Mouse (Mus musculus): Measurements from ENCODE around the gene BC005537.
"Not testable (repeated sequence)": the region's sequence is repeated elsewhere in the genome, so short reads cannot be mapped to it uniquely, and the experiment has no call there.

Gene BC005537

DNA sequence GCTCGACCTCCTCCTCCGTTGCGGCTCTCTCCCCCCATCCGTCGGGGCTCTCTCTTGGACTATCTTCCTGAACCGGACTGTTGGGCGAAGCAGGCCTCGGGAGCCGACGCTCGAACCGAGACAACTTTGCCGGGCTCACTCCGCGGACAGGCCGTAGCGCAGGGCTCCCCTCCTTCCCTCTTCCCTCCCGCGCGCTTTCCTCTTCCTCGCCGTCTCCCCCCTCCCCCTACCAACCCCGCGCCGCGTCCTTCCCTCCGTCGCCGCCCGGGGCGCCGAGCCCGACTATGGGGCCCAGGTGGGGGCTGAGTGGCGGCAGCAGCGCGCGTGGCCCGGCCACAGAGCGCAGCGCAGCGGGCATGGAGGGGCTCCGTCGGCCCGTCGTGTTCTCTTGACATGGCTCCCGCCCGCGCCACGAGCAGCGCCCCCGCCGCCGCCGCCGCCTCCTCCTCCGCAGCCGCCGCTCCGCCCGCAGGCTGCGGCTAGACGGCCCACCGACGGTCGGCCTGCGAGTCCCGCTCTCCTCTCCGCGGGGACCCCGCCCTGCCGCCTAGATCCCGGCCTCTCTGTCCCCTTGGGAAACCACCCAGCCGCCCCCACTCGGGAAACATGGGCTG lies at the start of gene BC005537:
BC005537 (plus strand) TSS at position 350 of the 614 bp plus-strand sequence.
- DNase-seq, result peak; percentile 80

DNA sequence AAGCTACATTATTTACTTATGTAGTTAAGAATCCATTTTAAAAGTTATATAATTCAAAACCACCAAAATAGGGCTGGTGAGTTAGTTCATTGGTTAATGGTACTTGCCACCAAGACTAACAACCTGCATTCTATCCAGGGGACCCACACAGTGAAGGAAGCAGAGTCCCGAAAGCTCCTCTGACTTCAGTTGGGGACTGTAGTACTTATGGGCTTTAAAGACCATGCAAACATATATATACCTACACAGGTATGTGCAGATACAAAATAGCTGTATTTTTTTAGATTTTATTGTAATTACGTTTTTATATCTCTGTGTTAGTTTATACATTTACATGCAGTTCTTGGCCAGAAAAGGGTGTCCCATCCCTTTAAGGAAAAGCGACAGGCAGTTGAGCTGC lies 44.7 kb upstream of the BC005537 start:
- no peak for DNase-seq

DNA sequence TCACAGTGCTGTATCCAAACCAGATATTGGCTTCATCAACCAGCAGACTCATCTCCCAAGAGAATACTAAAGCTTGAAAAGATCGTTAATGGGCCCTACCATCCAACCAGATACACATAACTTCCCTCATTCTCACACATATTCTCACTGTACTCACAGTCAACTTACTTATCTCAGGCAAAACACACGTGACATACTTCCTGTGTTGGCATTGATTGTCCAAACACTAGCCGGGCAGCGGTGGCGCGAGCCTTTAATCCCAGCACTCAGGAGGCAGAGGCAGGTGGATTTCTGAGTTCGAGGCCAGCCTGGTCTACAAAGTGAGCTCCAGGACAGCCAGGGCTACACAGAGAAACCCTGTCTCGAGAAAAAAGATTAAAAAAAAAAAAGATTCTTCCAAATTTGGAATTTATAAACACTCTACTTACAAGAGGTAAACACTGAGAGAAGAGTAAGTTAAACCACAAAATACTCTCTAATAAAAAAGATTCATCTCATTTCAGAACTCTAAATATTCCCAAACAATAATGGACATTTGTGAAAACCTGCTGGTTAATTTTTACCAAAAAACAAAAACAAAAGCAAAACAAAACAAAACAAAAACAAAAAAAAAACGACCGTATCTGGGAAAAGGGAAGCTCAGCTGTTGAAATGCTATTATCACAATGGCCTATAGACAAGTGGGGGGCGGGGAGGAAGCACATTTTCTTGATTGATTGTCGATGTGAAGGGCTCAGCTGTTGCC lies 43.5 kb upstream of the BC005537 start:
- DNase-seq, result no peak

DNA sequence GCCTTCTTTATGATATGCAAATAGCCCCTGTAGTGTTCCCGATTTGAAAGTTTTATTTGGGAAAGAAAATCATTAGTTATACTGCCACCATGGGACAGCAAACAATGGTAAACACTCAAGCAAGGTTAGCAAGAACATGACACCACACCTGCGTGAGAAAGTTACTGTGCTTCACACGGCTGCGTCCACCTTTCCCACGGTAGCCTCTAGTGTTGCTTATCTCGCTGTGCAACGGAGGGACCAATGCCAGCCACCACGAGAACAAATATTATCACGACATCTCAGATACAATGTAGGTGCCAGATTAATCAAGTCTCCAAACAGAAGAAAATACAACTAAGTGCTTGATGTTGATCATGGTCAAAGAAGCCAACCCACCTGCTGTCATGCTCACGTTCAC lies 42.0 kb upstream of the BC005537 start:
- no peak for DNase-seq

DNA sequence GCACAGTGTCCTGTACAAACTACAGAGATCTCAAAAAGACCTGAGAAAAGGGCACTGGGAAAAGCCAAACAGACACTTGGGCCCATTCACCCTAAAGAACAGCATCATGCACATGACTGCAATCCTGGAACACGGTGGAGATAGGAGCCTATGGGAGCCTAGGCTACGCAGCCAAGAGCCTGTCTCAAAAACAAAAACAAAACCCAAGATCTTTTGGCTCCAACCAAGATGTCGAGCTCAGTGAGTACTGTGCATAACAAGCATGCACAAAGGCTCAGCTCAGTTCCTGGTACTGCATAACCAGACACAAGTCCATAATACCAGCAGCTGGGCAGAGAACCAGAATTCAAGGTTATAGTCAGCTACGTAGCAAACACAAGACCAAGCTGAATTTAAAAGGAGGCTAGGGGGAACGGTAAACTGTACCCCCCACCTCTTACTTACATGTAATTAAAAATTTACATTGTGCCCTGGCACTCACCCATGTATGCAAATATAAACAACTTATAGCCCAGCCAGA lies 41.0 kb upstream of the BC005537 start:
- no peak for DNase-seq

DNA sequence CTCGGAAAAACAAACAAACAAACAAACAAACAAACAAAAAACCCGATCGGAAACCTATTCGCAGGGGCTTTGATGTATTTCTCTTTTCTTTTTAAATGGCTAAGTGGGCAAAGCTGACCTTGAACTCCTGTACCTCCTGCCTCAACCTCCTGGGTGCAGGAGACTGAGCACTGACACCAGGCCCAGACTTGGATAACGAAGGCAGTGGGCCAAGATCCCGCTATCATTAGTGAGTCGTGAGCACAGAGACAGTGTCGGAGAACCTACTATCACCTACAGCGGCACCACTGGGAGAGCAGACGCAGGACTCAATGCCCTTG lies 40.4 kb upstream of the BC005537 start:
- DNase-seq, result no peak

DNA sequence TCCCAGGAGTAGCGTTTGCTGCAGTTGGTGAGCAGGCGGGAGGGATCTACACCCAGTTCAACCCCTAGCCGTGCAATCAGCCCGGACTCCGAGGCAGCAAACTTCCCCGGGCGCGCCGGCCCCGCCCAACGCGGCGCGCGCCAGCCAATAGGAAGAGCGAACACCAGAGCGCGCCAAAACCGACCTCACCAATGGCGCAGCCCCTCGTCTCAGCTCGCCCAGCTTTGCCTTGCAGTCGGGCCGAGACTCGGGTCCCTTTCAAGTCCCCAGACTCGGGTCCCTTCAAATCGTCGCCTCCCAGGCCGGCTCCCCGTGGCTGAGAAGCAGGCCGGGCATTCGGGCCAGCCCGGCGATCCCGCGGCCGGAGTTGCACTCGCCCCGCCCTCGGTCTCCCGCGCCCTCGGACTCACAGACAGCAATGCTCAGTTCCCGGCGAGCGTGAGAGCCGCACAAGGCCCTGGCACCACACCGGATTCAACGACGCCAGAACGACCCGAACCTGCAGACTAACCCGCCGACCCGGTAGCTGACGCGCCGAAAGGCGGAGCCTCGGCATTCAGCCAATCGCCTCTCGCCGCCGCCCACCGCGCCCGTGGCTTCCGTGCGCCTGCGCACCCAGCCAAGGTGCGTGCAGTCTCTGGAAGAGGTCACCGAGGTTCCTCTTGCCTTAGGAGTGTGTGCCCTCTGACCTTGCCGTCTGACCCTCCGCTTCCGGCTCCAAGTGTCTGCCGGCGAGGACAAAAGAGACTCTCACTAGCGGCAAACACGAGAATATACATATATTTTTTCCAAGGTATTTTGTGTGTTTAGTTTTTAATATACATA lies 39.8 kb upstream of the BC005537 start, which contains the start of gene Gmnn:
Gmnn (minus strand) TSS at position 521 of the 825 bp plus-strand sequence.
- DNase-seq, result peak; percentile 95

DNA sequence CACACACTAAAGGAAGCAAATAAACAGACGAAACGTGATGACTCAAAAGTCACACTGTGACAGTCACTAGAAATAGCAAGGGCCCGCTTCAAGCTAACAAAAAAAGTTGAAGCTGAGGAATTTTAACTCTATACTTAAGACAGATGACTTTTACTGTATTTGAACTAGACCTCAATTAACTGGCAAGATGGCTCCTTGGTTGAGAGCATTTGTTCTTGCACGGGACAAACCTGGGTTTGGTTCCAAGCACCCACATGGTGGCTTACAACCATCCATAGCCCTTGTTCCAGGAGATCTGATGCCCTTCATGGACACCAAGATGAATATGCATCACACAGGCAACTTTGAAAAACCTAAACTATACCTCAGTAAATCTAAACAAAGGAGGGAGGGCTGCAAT lies 39.2 kb upstream of the BC005537 start:
- no peak for DNase-seq

DNA sequence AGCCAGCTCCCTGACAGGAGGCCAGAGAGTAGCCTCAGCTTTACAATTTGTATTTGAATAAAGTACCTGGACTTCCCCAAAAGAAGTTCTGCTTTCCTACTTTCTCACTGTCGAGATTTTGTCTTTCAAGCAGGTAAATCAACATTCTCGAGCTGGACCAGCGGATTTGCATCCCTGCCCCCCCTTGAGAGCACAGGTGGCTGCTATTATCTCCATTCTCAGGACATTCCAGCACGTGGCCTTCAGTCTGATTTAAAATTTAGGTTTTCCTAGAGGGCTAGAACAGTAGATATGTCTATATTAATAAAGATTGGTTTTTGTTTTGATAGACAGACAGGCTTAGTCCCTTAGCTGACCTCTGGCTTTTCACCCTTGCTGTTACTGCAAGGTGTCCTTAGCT lies 33.6 kb upstream of the BC005537 start:
- not testable (repeated sequence) for DNase-seq

DNA sequence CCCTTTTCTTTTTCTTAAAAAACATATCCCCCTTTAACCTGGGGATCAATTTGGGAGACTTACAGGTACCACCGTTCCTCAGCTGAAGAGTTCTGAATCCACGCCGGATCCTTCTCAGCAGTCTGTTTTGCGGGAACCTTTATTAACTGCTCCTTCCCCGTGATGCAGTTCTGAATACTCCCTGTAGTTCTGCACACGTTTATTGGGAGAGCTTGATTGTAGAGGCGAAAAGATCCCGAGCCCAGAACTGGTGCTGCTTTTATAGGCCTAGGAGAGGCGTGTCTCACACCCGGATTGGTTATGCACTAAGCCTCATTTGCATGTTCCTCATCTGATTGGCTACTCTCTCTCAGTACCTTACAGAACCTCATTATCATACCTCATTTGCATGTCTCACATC lies 30.0 kb upstream of the BC005537 start:
- not testable (repeated sequence) for DNase-seq

DNA sequence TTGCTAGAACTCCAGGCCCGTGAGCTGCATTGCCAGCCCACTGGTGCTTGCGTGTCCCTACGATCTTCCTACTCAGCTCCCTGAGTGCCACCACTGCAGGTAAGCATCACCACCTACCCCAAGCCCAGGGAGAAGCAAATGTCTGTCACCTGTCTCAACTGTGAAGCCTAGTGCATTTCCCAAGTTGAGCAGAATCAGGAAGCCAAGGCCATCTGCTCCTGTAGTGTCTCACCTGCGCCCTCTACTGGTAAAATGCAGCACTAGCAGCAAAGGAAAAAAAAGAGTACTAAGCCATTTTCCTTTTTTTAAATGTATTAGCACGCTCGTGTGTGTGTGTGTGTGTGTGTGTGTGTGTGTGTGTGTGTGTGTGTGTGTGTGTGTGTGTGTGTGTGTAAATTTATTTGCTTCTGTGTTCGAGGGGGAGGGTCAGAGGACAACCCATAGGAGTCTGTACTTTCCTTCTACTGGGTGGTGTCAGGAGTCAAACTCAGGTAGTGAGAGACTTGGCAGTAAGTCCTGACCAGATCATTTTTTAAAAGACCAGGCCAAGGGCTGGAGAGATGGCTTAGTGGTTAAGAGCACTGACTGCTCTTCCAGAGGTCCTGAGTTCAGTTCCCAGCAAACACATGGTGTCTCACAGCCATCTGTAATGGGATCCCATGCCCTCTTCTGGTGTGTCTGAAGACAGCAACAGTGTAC lies 25.2 kb upstream of the BC005537 start:
- DNase-seq, result peak; percentile 73

DNA sequence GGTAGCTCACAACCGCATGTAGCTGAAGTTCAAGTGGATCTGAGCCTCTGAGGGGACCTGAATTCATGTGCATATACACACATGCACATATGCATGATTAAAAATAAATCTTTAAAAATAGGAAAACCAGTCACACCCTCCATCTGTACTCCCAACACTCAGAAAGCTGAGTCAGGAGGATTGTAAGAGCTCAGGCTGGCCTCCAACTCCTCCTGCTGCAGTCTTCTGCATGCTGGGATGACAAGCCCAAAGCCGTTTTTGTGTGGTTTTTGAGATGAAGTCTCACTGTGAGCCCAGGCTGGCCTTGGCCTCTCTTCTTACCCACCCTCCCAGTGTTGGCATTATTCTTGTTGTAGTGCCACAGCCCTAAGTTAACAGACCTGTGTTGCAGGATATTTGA lies 23.4 kb upstream of the BC005537 start:
- DNase-seq, result no peak

DNA sequence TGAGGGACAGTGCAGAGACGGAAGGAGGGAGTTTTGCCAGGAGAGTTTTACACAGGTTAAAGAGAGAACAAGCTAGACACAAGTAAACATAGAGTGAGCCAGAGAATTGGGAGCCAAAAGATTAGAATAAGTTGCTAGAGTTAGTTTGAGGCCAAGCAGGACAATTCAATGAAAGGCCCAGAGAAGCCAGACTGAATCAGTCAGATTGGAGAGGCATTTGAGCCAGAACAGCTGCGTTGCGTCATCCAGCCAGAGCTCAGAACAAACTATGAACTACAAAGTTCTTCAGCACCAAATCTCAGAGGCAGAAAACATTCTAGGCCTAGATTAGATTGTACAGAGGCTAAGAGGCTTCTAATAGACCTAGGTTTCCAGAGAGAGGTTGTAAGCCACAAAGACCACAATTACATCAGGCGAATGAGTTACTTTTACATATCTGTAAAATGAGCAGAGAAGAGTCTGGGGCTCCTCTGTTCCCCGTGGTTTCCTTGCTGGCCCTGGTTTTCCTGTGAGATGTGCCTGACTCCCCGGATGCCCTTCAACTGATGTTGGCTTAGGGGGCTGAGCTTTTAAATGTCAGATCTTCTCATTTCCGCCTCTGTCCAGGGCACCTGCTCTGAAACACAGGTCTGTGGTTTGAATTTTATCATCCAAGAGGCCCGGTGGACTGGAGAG lies 22.6 kb upstream of the BC005537 start:
- peak; percentile 33 for DNase-seq

DNA sequence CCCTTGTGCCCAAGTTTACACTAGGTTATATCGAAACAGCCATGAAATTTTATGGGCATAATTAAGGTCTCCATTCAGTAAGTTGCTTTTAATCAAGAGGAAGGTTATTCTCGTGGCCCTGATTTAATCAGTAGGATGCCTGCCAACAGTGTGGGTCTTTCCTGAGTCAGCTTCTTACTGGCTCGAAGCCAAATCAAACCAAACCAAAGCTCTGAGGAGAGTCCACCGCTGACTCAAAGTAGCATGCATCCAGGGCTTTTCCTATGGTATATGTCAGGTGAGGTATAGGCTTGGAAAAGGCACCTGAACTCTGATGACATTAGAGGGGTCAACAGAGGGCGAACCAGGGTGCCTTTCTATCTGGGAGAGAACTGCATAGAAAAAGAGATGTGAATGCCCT lies 19.5 kb upstream of the BC005537 start:
- DNase-seq, result no peak

DNA sequence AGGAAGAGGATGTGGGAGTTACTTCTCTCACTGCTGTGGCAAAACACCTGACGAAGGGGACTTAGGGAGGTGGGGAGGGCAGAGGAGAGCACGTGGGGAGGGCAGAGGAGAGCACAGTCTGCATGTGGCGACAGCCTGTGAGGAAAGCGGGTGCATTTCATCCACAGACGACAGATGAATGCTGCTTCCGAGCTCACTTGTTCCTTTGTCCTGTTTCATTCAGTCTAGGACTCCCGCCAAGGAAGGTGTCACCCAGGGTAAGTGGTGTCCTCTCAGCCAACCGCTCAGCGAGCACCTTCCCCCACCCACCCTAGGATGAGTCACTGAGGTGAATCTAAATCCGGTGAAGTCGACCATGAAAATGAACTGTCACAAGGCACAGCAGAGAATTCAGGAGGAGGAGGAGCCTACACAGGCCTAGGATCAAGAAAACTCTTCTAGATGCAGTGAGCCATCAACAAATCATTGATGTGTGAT lies 15.4 kb upstream of the BC005537 start:
- DNase-seq, result peak; percentile 72

DNA sequence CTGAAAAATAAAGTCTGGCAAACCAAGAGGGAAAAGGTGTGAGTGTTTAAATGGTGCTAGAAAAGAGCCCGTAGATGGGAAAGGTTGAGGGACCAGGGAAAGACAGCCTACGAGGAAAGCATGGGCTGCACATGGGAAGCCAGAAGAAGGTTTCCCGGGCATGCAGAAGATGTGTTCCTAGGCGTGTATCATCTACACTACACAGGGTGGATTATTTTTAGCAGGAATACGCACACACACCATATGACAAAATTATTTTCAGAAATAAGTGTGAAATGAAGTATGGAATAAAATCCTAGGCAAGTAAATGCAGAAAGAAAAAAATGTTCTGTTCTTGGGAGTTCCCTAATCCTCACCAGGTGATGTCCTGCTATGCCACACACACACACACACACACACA lies 14.0 kb upstream of the BC005537 start:
- DNase-seq, result no peak

DNA sequence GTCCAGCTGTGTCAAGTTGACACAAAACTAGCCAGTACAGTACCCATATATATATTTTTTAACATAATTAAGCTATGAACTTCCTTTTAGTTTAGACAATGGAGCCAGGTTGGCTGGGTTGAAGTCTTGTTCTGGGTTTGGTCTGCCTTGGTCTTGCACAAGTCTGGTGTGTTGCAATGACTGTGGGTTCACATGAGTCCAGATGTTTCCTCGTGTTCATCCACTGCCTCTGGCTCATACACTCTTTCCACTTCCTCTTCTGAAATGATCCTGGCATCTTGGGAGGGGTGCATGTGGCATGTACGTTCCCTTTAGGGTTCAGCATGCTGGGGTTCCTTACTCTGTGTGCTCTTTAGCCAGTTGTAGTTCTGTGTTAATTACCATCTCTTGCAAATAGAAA lies 10.1 kb upstream of the BC005537 start:
- no peak for DNase-seq

DNA sequence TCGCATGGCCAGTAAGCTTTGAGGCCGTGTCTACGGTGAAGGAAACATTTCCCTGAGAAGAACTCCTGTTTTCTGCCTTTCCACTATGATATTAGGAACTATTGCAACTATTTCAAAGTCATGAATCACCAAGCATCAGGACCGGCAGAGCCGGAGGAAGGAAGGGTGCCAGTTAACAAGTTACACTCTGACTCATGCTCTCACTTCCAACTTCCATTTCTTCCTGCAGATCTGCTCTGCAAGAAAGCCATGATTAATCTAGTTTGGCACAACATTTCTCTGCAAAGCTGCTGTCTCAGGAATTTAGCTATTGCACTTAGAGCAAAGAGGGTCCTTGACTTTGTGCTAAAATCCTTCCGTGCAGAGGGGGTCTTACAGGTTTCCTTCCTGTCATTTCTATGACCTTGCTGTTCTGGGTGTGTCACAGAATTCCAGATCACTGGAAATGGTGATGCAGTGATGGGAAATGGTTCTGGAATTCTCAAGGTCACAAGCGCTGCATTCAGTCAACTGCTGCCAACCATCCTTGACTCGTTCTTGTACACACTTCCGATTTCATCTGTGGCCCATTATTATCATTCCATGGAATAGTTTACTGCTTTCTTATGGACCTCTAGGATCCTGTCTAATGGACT lies 8.9 kb upstream of the BC005537 start:
- no peak for DNase-seq

DNA sequence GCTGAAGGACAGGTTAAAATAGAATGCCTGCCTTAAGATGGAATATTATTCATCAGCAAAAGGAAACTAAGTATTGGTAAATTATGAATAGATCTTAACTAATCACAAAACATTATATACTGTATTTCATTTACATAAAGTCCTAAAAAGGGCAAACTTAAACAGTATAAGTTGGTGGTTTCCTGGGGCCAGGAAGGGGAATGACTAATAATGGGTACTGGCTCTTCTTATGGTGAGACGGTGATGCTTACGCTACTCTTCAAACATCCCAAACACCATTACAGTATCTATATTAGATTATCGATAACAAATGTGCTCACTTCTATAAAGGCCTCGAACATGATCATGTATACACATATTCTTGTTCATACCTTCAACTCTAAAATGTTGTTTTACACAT lies 2.8 kb upstream of the BC005537 start:
- DNase-seq, result no peak

DNA sequence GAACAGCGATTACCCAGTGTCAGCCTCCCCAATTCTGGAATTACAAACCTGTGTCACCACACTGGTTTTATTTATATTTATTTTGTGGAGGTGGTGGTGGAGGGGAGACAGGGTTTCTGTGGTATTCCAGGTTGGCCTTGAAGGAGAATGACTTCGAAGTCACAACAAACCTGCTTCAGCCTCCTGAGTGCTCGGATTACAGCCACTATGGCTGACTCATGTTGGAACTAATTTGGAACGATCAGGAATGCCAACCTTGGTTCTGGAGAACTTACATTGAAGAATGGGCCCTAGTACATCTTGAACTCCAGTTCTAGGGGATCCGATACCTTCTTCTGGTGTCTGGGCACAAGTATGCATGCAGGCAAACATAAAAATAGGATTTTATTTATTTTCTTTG lies 2.1 kb upstream of the BC005537 start:
- DNase-seq, result no peak

DNA sequence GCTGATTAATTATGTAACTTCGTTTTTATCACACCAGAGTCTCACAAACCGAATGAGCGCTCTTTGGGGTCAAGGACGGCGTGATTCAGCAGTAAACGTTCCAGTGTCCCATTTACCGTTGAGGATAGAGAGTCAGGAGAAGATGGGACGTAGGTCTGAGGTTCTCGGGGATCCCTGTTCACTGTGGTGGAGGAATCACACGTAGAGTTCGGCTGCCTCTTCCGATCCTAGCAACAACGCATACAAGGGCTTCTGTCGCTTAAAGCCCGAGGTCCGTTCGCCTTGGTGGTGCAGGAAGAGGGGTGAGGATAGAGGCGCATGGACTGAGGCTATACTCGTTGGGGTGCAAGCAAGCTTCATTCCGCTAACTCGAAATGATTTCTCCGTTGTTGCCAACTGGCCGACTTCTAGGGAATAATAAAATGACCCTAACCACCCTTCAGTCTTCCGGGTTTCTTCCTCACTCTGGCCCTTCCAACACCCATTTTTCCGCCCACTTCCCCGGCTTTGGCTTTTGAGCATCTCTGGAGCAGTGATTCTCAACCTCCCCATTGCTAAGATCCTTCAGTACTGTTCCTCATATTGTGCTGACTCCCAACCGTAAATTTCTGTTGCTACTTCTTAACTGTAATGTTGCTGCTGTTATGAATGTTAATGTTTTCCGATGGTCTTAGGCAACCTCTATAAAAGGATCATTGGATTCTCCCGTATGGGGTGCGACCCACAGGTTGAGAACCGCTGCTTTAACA lies 1.4 kb upstream of the BC005537 start:
- DNase-seq, result peak; percentile 52

All from thymus, postnatal 14 days (tissue).